Mouse (Mus musculus): ENCODE data around the gene Arhgef12.
"Not testable (repeated sequence)": the region's sequence is repeated elsewhere in the genome, so short reads cannot be mapped to it uniquely, and the experiment has no call there.

The Arhgef12 gene

DNA sequence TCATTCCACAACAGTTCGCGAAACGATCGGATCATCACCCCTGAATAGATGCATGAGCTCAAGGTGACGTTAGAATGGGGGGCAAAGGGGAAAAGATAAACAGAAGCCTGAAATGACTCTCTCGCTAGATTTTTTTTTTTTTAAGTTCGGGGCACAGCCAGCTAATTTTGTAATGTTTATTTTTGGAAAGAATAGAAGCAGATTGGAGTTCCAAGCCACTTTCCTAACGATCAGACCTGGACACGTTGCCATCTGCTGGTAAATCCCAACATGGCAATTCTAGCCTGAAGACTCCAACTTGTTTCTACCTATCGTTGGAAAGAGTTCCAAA lies at the start of gene Arhgef12:
Arhgef12 (minus strand) TSS at position 53 of the 331 bp plus-strand sequence.
- DNase-seq = no peak

DNA sequence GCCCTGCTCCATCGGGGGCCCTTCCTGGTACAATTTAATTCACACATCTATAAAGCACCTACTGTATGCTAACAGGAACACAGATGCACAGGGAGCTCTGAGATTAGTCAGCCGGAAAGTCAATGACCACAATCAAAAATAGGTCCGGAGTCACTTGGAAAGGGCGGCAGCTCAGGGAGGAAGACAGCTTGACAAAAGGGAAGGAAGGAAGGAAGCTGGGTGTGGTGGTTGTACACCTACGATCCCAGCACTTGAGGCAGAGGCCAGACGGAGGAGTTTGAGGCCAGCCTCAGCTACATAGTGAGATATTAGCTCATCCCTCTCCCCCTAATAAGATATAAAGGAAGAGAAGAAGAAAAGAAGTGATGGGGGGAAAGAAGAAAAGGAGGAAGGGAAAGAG lies 48.9 kb upstream of the Arhgef12 start:
- no peak for DNase-seq

DNA sequence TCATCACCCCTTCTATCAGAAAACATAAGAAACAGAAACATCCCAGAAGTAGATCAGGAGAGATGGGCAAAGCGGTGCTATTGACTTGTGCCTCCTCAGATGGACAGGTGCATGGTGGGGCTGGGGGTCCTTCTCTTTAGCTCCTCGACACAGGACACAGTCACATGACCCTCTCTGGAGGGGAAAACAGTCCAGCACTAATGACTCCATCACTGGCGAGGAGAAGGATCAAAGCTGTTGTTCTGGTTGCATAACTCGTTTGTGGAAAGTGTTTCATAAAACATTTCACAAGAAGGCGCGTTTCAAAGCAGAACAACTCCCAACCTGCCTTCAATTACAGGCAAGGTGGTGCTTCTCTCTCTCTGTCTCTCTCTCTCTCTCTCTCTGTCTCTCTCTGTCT lies 44.7 kb upstream of the Arhgef12 start:
- DNase-seq = no peak

GRCm38 (mm10) chr9:43150957-43151356 lies 43.9 kb upstream of the Arhgef12 start:
- no peak for DNase-seq

- DNase-seq = peak; percentile 23
Measured at GRCm38 (mm10) chr9:43150075-43150474, 43.0 kb upstream of the Arhgef12 start.

GRCm38 (mm10) chr9:43149498-43149897 lies 42.5 kb upstream of the Arhgef12 start:
- DNase-seq = no peak

GRCm38 (mm10) chr9:43145196-43145595 lies 38.2 kb upstream of the Arhgef12 start:
- no peak for DNase-seq

GRCm38 (mm10) chr9:43144206-43144810 lies 37.3 kb upstream of the Arhgef12 start:
- DNase-seq = no peak

DNA sequence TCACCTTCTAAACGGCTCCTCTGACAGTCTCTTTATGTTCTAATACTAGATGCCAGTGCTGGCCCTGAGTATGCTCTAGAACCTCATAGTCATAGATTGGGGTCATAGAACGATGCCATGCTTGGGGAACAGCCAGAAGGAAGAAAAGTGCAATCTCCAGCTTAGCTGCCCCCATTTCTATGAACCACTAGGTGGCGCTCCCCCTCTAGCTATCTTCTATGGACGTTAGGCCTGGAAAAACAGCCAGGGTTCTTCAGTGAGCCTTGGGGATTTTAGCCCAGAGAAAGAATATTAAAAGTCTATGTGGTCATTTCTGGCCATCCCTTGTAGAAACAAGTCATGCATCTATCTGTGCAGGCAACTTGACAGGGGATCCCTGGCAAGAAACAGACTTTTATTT lies 34.8 kb upstream of the Arhgef12 start:
- peak; percentile 77 for DNase-seq

GRCm38 (mm10) chr9:43133525-43133924 lies 26.5 kb upstream of the Arhgef12 start:
- no peak for DNase-seq

- DNase-seq = no peak
Measured at GRCm38 (mm10) chr9:43132380-43132779, 25.3 kb upstream of the Arhgef12 start.

- no peak for DNase-seq
Measured at GRCm38 (mm10) chr9:43131940-43132339, 24.9 kb upstream of the Arhgef12 start.

GRCm38 (mm10) chr9:43130684-43131083 lies 23.6 kb upstream of the Arhgef12 start:
- DNase-seq = no peak

DNA sequence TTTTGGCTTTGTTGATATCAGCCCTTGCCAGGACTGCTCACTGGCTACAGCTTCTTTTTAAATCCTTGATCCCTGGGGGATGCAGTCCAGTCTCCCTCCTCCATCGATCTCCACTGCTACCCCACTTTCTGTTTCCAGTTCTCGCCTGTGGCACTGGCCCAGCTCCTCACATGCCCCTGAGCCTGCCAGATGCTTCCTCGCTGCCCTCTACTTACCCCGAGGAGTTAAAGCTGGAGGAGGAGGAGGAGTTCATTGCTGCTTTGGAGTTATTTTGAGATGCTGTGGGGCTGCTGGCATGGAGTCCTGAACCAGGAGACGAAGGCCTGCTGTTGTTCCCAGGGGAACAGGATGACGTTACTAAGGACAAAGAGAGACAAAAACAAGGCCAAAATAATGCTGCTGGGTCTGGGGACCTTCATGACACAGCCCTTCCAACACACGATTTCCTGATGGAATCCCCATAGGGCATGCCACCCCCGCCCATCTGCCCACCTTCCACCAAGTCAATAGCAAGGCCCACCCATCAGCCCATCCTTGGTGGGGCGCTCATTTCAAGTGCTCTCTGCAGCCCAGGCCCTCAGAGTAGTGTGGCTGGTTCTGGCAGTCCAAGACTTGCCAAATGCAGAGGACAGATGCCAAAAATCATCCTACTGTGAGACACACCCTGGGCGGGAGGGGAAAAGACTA lies 20.2 kb upstream of the Arhgef12 start:
- DNase-seq = no peak

- DNase-seq = no peak
Measured at GRCm38 (mm10) chr9:43122379-43122778, 15.3 kb upstream of the Arhgef12 start.

DNA sequence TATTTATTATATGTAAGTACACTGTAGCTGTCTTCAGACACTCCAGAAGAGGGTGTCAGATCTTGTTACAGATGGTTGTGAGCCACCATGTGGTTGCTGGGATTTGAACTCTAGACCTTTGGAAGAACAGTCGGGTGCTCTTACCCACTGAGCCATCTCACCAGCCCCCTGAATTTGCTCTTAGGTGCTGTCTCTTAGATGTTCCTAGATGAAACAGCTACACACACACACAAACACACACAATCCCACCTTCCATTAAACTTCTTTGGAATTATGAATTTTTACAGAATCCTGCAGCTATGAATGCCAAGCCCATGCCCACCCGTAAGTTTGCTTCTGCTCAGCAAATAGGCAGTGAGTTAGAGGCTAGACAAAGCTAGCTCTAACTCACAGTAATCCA lies 14.9 kb upstream of the Arhgef12 start:
- not testable (repeated sequence) for DNase-seq

DNA sequence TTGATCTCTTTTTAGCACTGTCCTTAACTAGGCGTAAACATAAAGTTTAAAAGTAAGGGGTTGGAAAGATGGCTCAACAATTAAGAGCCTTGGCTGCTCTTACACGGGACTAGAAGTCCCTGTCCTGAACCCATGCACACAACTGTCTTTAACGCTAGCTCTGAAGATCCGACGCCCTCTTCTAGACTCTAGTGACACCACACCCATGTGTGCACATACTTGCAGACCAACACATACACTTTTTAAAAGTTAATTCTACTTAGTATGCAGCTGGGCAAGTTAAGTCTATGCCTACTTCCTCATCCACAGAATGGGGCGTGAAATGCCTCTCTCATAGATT lies 9.9 kb upstream of the Arhgef12 start:
- no peak for DNase-seq

- DNase-seq = peak; percentile 75
Measured at GRCm38 (mm10) chr9:43116134-43116996, 9.3 kb upstream of the Arhgef12 start, which contains the start of gene Tmem136. Tmem136 (minus strand) TSS chr9:43116570.

DNA sequence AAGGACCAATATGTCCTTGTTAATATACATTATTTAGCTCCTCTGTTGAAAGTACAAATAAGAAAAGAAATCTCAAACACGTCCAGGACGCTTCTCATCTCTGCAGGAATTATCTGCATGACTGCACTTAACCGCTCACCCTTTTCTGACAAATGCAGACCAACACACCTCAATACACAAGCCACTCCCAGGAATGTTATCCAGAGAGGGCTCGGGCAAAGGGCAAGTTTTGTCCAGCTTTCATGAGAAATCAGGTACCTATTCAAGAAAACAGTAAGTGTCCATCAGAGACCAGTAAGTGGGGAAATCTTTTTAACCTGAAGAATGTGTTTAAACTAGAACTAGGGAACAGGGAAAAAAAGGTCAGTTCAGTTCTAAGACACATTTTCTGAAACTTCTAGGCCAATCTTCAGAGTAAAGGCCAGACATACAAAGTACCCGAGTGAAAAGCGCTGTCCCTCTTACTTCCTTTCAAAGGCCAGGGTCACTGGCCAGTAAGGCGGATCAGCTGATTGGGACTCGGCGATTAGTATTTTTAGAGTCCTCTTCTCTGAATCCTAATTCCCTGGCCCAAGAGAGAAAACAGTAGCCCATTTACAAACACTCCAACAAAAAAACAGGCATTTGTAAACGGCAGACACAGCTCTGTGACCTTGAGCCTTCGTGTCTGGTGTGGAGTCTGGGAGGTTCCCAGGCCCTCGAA lies 8.5 kb upstream of the Arhgef12 start:
- DNase-seq = no peak

- DNase-seq = no peak
Measured at GRCm38 (mm10) chr9:43114833-43115232, 7.8 kb upstream of the Arhgef12 start.

DNA sequence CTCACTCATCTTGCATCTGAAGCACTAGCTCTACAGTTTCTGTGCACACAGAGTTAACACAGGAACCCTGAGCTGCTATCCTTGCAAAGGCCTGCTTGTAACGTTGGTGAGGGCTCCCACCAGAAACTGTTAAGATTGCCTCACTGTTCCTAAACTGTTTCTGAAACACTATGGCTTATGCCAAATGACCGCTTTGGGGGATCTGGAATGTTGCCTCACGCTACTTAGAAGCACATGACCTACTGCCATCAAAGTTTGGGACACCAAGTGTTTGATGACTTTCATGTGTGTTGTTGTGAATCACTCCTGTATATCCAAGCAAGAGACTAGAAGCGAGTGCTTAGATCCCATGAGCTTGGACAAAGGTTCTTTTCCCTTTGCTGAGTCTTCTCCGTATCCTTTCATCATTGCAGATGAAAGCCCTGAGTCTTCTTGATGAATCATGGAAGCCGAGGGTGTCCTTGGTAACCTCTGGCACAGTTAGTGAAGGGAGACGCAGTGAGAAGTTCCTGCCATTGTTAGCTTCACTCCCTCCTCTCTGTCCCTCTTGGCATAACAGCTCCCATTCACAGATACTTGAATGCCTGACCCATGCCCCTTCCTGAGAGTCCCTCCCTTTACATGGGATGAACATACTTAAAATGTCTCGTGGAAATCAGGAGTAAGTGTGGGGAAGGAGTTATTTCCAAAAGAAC lies 3.4 kb upstream of the Arhgef12 start:
- no peak for DNase-seq

DNA sequence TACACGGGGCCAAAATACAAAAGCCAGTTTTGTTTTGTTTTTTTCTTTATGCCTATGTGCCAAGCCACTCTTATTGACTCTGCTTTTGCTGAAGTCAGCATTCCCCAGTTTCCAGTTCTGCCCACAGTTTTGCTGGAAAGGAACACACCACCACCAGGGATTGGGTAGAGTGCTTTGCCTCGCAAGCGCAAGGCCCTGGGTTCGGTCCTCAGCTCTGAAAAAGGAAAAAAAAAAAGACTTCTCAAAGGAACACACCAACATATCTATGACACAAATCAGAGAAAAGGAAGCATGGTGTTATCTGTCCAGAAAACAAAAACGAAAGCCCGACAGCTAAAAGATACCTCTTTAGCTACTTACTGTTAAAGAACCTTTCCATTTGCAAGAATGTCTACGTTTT lies 2.1 kb upstream of the Arhgef12 start:
- DNase-seq = no peak

DNA sequence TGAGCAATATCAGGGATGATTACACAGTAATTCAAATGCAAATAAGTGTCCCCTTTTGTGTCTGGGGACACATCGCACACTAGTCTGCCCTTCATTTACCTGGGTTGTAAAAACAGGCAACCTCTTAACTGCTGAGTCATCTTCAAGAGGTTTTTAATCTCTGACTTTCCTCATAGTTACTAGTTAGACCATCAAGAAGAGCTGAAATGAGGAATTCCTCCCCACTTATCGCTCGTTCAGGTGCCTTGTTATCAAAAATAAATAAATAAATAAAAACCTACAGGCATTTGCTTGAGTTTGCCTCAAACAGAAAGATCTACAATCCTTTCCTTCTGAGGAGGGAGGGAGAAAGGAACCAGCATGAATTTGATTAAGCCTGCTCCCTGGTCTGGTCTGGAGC lies 1.7 kb upstream of the Arhgef12 start:
- DNase-seq = no peak

All from right cerebral cortex, postnatal 4 days (tissue).